Mouse (Mus musculus) right cerebral cortex, adult 2 months (tissue): ENCODE results near the gene Adgrl1.

Experiments used
- DNase-seq, 2 experiments: peaks; one replicate each; pipeline ENCODE4 v3.0.0; 2021 to 2022; ENCODE audit warnings: low spot score in 2 of 2

Gene Adgrl1

DNA sequence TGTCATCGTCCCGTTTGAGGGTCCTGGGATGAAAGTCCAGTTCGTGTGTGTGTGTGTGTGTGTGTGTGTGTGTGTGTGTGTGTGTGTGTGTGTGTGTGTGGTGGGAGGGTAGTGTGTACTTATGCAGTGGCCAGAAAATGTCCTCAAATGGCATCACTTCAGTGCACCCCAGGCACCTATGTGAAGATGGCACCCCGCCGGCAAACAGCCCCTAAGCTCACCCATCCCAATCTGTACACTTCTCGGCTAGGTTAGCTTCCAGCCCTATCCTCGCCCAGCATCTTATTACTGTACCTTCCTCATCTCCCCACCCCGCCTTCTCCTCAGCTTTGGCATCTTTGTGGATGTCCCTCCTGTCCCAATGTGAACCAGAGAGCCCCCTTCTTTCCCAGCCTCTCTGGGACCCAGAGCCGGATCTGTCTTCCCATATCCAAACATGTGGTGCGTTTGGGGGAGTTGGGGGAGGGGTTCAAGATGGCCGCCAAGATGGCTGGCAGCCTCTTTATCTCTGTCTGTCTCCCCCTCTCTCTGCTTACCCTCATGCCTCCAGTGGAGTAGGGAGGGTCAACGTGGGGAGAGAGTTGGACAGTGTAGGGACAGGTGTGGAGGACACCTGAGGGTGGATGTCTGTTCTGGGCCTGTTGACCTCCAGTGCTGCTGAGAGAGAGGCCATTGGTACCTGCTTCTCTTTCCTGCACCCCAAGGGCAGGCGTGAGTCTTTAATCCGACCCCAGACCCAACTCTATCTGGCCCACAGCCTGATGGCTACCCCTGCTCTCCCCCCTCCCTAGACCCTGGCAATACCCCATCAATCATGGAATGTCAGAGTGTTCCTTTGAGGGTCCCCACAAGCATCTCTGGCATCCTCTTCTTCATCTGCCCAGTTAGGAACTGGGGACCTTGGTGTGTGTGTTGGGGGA lies 1.9 kb downstream of the Adgrl1 start:
- peak in 1 of 2 experiments; percentile 43 for DNase-seq

DNA sequence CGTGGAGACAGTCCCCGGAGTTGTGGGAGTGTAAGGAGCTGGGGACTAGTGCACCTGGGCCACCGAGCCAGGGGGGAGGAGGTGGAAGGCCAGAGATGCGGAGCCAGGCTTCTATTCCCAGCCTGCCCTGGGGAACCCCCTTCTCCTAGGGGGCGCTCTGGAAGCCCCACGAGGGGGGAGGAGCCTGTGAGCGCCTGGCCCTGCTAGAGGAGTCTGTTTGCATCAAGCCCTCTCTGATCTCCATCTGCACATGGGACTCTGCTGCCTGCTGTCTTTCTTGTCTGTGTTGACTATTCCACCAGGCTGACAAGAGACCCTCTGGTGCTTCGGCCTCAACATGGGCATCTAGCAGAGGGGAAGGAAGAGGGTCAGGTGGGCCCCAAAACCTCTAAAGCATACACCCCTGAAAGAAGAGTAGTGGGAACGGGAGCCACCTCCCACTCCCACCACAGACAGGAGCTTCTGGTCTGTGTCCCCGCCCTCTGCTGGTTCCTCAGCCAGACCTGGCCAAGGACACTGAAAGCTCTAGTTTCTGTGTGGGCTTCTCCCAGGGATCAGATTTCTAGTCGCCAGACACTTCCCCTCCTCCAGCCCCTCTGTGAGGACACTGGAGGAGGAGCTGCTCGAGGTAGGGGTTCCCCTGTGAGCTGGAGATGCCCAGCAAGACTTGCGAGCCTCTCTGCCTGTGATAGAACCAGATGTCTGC lies 3.2 kb downstream of the Adgrl1 start:
- no peak for DNase-seq

DNA sequence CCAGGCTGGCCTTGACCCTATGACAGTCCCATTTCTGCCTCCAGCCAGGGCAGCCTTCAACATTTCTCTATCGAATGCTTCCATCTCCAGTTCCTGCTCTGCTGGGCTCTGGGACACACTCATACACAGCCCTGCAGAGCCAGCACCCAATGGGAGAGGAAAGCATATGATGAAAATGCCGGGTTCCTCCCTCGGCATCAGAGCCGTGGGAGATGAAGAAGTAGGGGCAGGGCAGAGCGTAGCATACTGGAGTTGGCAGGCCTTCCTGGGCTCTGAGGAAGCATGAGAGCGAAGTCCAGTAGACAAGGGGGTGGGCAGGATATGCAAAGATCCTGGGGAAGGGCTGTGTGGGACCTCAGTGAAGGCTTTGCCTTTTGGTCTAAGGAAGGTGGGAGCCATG lies 8.7 kb downstream of the Adgrl1 start:
- no peak for DNase-seq

DNA sequence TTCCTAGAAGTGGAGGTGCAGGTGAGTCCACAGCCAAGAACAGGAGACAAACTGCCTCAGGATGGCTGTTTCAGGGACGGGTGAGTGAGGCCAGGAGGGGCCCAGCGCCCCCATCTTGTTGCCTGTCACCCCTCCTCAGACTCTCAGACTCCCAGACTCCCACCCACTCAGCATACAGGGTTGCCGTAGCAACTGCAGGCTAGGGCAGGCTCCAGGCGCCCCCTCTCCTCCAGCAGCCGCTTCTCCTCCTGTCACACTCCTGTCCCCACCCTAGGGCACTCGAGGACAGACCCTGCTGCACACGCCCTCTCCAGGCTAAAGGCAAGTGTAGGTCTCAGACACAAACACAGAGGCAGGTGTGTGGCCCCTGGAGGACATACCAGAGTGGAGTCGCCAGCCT lies 9.4 kb downstream of the Adgrl1 start:
- no peak for DNase-seq

DNA sequence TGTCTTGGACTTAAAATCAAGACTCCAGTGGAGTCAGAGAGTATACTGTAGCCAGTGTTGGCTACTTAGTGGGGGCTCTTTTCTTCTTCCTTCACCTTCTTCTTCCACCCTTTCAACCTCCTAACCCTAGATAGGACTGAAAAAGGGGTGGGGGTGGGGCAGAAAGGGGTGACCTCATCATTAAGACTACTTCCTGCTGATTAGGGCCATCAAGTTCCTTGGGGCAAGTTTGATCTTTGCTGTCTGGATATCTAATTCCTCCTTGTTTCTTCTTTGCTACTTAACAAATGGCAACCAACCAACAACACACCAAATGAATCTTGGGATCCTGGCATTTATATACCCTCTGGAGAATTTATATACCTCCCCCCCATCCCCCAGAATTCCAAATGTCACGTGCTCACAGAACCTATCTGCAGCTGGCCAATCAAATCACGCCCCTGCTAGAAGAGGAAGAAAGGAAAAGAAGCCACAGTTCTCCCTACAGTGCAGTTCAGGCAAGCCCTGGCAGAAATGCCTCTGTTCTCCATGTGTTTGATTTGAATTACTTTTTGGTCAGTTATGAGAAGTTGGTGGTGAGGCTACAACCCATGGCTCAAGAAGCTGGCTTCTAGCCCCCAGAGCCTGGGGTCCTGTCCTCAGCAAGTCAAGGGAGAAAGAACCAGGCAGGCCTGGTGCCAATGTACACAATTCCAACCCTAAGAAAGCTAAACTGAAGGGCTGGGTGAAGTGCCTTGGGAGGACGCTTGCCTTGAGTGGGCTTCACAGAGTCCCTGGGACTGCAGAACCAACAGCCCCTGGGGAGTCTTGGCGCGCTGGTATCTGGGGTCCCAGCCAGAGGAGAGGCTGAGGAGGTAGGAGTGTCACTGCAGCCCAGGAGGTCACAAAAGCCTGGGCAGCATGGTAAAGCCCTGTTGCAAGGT lies 12.2 kb downstream of the Adgrl1 start:
- no peak for DNase-seq

DNA sequence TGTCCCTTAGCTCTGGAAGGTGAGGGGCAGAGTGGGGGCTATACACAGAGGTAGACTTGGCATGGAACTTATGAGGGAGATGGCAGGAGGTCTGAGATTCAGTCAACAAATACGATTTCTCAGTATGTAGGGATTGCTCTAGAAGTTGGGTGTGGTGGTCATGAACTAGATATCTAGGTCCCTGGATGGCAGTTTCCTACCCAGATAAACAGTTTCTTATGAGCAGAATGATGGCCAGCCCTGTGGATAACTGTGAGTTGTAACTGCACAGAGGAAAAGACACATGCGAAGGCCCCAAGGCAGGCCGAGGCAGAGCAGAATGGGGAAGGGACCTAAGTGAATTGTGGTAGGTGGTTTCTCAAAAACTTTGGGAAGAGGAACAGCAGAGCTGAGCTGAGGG lies 14.3 kb downstream of the Adgrl1 start:
- DNase-seq, result no peak

DNA sequence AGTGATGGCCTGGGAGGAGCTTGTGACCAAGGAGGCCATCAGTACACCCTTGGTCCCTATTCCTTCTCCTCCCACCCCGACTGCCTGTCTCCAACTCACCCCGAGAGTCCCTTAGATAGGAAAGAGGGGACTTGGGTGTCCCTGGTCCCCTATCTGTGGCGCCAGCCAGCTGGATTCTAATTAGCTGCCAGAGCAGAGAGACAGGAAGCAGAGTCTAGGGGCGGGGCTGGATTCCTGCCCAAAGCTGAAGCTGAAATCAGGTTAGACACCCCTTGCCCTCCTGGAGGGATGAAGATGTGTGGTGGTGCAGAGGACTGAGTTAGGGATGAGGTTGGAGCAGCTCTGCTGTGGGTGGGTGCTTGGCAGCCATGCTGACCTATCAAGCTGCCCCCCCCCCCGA lies 15.0 kb downstream of the Adgrl1 start:
- peak in 1 of 2 experiments; percentile 47 for DNase-seq

DNA sequence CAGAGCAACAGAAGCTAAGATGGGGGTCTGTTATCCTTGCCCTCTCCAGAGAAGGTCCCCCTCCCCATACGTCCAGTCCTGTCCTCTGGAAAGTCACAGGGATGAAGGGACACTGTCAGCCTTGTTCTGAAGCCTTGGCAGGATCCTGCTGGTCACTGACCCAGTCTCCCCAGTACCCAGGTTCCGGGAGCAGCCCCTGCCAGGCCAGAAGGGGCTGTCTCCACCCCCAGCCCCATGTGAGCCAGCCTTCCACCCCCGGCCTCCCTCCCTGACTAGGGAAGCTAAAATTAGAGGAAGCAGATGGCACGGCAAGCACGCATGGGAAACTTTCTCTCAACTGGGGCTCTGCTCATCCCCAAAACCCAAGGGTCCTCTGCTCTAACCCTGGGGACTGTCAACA lies 16.1 kb downstream of the Adgrl1 start:
- peak; percentile 68 to 72 for DNase-seq

DNA sequence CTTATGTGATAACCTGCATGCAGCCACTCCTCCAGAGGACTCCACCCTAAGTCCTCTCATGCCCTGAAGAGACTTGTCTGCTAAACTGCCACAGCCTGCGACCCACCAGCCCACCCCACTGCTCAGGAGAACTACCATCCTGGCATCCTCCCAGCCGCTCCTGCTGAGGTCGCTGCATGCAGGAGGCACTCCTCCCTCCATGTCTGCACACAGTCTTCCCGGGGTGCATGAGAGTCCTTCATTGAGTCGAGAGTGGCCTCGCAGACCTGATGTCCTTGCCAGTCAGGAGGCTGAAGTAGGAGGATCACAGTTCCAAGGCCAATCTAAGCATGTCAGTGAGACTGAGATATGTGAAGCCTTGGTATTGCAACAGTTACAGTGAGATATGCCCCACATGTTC lies 17.7 kb downstream of the Adgrl1 start:
- no peak for DNase-seq

DNA sequence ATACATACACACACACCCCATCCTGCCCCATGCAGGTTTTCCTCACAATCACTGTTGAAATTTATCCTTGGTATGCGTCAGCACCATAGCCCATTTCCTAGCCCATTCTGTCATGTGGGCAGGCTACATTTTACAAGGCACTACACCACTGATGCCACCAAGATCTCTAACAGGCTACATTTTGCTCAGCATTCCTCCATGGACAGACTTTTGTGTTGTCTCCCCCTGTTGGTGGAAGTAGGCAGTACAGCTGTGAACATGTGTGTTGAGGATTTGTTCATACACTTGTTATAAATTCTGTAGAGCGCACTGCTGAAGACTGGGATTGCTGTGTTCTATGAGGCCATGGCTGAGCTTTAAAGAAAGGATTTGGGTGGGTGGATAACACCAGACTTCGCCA lies 21.7 kb downstream of the Adgrl1 start:
- DNase-seq, result peak; percentile 92

DNA sequence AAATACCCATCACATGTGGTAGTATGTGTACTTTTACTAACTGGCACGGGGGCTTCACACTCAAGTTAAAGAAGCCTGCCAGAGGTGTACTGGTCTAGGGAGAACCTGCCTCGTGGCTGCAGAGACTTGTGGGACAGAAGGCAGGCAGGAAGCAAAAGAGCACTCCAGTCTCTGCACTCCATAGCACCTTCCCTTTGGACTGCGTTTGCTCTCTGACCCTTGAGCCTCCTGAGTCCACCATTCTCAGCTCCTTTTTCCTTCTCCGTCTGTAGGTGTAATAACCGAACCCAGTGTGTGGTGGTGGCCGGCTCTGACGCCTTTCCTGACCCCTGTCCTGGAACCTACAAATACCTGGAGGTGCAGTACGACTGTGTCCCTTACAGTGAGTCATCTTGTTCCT lies 22.8 kb downstream of the Adgrl1 start:
- no peak for DNase-seq

DNA sequence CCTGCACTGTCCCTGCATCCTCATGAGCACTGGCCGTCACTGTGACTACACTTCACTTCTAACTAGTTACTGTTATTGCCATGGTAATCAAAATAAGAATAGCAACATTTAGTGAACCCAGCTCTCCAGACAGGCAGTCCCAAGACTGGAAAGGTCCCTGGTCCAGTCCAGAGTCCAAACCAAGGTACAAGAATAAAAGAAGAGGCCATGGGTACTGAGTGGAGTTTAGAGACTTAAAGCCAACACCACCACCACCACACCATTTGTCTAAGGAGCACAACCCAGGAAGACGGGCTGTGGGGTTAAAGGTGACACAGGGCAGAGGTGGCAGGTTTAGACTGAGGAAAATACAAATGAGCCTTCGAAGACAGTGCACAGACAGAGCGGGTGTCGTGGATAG lies 24.7 kb downstream of the Adgrl1 start:
- no peak for DNase-seq

DNA sequence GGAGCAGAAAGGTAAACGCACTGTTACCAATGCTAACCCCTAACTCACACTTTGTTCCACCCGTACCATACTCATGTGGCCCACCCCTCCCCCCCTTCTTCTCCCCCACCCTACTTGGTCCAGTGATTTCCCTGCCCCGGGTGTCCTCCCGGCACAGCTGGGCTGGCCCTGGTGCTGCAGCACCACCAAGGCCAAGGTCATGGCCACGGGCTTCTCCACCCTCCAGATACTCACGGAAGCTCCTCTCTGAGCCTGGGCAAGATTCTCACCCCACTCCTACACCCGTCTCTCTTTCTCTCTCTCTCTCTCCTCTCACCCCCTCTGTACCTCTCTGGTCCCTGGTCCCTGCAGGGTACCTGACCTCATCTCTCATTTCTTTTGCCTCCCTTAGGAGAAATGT lies 26.4 kb downstream of the Adgrl1 start:
- DNase-seq, result no peak

DNA sequence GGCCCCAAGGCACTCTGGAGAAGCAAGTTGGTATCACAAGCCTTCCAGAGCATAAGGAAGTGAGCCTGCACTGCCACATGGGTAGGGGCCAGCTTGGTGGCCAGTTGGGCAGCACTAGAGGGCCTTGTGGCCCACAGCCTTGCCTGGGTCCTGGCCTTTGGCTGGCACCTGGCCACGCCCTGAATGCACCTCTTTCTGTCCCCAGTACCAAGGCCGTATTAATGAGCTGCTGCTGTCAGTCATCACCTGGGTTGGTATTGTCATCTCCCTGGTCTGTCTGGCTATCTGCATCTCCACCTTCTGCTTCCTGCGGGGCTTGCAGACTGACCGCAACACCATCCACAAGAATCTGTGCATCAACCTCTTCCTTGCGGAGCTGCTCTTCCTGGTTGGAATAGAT lies 34.3 kb downstream of the Adgrl1 start:
- DNase-seq, result no peak

DNA sequence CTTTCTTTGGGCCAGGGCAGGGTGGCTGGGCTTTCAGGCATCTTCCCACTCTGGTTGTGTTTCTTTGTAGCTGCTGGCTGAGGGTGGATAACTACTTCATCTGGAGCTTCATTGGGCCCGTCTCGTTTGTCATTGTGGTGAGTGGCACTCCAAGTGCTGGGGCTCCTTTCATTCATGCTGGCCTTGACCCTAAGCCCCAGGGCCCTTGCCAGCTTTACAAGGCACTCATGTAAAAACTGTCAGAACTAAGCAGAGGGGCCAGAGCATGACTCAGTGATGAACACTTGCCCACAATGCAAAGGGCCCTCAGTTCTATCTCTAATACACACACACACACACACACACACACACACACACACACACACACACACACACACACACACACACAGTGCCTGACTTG lies 35.1 kb downstream of the Adgrl1 start:
- DNase-seq, result no peak

DNA sequence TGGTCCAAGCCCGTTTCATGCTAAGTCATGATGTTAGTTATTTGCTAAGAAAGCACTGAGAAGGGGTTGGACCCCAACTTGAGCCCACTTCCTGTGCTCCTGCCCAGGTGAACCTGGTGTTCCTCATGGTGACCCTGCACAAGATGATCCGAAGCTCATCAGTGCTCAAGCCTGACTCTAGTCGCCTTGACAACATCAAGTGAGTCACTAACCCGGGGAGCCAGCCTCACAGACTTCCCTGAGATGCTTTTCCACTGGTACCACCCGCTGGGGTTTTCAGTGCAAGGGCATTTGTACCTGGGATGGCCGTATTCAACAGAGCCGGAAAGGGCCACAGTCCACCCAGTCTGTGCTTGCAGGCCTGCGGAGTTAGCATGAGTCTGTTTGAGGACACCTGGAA lies 35.5 kb downstream of the Adgrl1 start:
- DNase-seq, result no peak

DNA sequence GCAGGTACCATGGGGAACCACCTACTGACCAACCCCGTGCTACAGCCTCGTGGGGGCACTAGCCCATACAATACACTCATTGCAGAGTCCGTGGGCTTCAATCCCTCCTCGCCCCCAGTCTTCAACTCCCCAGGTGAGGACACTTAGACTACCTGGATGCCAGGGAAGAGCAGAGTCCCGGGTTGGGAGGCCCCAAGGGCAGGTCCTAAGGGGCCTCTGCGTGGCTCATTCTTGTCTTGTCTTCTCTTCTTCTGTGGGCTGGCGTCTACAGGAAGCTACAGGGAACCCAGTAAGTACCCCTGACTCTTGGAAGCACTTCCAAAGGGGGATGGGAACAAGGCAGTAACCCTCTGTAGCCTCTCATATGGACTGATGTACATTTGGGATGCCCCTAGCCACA lies 37.7 kb downstream of the Adgrl1 start:
- DNase-seq, result no peak

DNA sequence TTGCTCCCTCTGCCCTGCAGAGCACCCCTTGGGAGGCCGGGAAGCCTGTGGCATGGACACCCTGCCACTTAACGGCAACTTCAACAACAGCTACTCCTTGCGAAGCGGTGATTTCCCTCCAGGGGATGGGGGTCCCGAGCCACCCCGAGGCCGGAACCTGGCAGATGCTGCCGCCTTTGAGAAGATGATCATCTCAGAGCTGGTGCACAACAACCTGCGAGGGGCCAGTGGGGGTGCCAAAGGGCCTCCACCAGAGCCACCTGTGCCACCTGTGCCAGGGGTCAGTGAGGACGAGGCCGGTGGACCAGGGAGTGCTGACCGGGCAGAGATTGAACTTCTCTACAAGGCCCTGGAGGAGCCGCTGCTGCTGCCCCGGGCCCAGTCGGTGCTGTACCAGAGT lies 38.4 kb downstream of the Adgrl1 start:
- DNase-seq, result no peak

DNA sequence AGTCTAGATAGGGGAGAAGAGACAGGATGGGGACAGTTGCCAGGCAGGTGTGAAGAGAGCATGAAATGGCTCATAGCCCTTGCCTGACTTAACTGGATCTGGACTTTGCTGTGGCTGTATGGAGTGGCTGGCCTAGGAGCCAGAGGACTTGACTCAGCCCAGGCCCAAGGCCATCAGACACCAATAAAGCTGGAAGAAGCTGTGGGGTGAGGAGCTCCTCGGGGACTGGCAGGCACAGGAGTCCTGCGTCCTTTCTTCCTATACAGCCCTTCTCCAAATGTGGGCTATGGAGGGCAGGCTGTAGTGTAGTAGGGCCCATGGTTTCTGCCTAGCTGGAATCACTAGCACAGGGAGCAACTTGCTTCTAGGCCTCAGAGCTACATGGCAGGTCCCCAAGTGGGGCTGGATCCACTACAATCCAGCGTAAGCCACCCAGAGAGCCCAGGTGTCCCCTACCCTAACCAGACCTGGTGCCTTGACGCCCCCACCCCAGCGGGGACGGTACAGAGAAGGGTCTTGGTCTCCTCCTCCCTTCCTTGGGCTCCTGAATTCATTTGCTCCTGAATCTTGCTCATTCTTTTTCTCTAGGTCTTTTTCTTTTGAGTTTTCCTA lies 41.3 kb downstream of the Adgrl1 start:
- DNase-seq, result no peak

DNA sequence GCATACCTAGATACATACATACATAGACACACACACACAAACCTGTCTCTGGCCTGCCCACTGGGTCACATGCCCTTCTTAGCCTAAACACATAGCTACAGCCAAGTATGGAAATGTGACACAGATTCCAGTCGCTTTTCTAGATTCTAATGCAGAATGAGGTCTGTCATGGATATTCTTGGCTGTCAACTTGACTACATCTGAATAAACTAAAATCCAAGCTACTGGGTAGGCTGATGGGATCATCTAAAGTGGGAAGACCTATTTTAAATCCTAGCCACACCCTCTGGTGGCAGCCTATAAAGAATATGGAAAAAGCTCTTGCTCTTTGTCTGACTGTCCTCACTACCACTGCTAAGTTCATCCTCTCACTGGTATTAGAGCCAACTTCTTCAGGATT lies 42.5 kb downstream of the Adgrl1 start:
- no peak for DNase-seq

DNA sequence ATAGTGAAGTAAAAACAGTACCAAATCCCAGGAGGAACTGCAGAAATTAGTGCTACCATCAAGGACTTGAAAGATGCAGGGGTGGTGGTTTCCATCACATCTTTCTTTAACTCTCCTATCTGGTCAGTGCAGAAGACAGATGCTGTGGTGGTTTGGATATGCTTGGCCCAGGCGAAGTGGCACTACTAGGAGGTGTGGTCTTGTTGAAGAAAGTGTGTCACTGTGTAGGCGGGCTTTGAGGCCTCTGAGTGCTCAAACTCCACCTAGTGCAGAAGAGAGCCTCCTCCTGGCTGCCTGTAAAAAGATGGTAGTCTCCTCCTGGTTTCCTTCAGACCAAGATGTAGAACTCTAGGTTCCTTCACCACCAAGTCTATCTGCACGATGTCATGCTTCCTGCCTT lies 45.6 kb downstream of the Adgrl1 start:
- DNase-seq, result no peak

DNA sequence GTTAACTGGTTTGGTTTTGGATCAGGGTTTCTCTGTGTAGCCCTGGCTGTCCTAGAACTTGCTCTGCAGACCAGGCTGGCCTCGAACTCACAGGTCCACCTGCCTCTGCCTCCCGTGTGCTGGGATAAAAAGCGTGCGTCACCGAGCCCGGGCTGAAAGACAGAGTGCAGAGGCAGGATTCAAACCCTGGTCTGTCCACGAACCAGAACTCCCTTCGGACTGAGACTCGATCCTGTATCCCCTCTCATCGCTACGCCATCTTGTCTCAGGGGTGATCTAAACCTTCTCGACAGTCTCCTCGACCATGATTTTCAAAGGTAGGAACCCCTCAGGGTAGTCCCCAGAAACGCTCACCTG lies 54.8 kb downstream of the Adgrl1 start:
- DNase-seq, result no peak
